Mouse (Mus musculus): Measurements from ENCODE around the gene Kif13a. TPM values are rescaled to one million over a fixed set of nuclear protein-coding genes. Genes with fewer than 3 reads are reported as not detected.
A peak's percentile ranks its signal among the peaks of the same experiment; 100 is the strongest.

Gene Kif13a
- polyA plus RNA-seq, 1 experiment = 10.7 TPM

DNA sequence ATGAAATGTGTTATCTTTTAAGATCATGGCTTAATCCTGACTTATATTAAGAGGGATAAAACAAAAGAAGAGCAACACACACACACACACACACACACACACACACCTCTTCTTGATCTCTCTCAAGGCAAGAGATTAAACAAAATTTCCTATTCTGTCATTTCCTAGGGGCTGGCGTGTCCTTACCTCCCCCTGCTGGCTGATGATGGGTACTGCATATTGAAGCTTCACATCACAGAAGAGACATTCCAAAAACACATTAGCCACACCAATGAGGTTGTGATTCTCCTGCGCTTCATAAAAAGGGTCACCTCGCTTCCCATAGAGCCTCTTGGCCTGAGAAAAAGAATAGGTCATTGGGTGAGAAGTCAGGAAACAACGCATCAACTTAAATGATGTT, 131.5 kb downstream of the Kif13a start:
- TF ChIP-seq POLR2A (IDR thresholded peaks at IDR 0.05; ENCODE audit: borderline replicate concordance, control insufficient read depth, low read depth, low read length) = no peak
- TF ChIP-seq CTCF (IDR thresholded peaks at IDR 0.05; ENCODE audit: control insufficient read depth, insufficient read depth, low read length) = peak; percentile 91
- Histone ChIP-seq H3K4me1 (ENCODE audit: control insufficient read depth, insufficient read depth, low read length) (no peaks in the 10 kb centered on the region; the same call in 1 of the 2 replicates), H3K4me3 (replicated peaks; ENCODE audit: control insufficient read depth, low read depth, low read length) (no peak overlapping the region), H3K27ac (ENCODE audit: control insufficient read depth, insufficient read depth, low read depth, low read length, poor library complexity) (no peak overlapping the region)
- 48% methylated on average over 4 of the region's 4 CpGs for WGBS

DNA sequence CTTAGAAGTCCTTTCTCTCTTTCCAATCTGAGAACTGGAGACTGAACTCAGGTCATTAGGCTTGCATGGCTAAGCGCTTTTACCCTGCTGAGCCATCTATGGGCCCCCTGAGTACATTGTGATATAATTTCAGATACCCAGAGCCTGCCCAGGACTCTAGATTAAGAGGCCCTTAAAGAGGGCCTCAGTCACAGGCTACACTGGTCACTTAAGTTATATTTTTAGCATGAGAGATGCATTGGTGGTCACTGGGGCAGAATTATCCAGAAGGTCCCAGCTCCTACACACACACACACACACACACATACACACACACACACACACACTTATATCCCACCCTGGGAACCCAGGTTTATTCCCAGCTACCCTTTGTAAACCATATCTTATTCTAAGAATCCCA, 133.3 kb downstream of the Kif13a start:
- TF ChIP-seq POLR2A (IDR thresholded peaks at IDR 0.05; ENCODE audit: borderline replicate concordance, control insufficient read depth, low read depth, low read length) (no peak), CTCF (IDR thresholded peaks at IDR 0.05; ENCODE audit: control insufficient read depth, insufficient read depth, low read length) (no peak)
- Histone ChIP-seq H3K27ac (ENCODE audit: control insufficient read depth, insufficient read depth, low read depth, low read length, poor library complexity) (no peak overlapping the region), H3K4me3 (replicated peaks; ENCODE audit: control insufficient read depth, low read depth, low read length) (no peak overlapping the region), H3K4me1 (ENCODE audit: control insufficient read depth, insufficient read depth, low read length) (no peaks in the 10 kb centered on the region; the same call in 1 of the 2 replicates)
- WGBS = 86% methylated on average over 1 of the region's 1 CpGs

DNA sequence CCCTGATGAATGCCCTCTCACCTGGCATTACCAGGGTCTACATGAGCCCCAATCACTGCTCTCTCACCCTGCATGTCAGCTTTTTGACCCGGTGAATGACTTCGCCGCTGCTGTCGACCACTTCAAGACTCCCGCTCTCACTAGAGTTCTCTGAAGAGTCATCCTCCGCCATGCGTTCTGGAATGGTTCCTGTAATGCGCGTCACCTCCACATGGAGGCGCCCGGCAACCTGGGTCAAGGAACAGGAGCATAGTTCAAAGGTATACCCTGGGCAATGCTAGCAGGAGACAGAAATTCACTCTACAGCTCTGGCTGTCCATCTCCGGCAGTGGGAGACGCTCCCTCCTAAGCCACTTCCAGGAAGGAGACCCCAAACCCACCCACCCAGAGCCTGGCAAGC, 135.8 kb downstream of the Kif13a start:
- WGBS = 87% methylated on average over 13 of the region's 13 CpGs
- TF ChIP-seq POLR2A (IDR thresholded peaks at IDR 0.05; ENCODE audit: borderline replicate concordance, control insufficient read depth, low read depth, low read length) (no peak), CTCF (IDR thresholded peaks at IDR 0.05; ENCODE audit: control insufficient read depth, insufficient read depth, low read length) (no peak)
- Histone ChIP-seq H3K4me1 (ENCODE audit: control insufficient read depth, insufficient read depth, low read length) (no peaks in the 10 kb centered on the region; the same call in 1 of the 2 replicates), H3K27ac (ENCODE audit: control insufficient read depth, insufficient read depth, low read depth, low read length, poor library complexity) (no peak overlapping the region), H3K4me3 (replicated peaks; ENCODE audit: control insufficient read depth, low read depth, low read length) (no peak overlapping the region)

DNA sequence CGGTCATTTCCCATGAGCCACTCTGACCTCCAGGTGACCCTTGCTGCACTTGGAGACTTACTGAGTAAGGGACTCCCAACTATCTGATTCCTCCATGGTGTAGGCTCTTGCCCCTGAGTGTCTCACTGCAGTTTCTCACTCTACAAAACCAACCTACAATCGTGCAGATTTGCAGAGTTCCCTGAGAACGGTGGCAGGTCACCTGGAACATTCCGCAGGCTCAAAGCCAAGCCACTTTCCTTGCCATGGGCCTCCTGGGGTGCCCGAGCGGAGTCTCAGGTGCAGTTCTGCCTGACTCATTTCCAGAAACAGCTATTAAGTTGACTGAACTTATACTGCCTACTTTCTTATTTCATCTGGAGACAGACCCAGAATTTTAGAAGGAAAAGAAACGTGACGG, 141.2 kb downstream of the Kif13a start:
- WGBS = 90% methylated on average over 8 of the region's 8 CpGs
- Histone ChIP-seq H3K4me3 (replicated peaks; ENCODE audit: control insufficient read depth, low read depth, low read length) (no peak overlapping the region), H3K4me1 (ENCODE audit: control insufficient read depth, insufficient read depth, low read length) (no peaks in the 10 kb centered on the region), H3K27ac (ENCODE audit: control insufficient read depth, insufficient read depth, low read depth, low read length, poor library complexity) (no peak overlapping the region)
- TF ChIP-seq CTCF (IDR thresholded peaks at IDR 0.05; ENCODE audit: control insufficient read depth, insufficient read depth, low read length) = no peak
- TF ChIP-seq POLR2A (IDR thresholded peaks at IDR 0.05; ENCODE audit: borderline replicate concordance, control insufficient read depth, low read depth, low read length) = no peak

DNA sequence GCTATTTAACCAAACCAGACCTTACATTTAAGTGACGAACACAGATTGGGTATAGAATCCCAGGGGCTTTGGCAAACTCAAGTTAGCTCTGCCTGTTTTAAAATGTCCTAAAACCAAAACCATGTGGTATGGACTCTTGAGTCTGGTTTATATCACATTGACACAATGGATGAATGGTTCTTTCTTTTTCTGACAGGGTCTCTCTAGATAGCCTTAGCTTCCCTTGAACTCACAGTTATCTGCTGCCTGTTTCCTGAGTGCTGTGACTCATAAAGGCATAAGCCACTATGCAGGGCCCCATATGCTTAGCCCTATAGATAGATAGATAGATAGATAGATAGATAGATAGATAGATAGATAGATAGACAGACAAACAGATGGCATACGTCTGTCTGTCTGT, 142.8 kb downstream of the Kif13a start:
- TF ChIP-seq CTCF (IDR thresholded peaks at IDR 0.05; ENCODE audit: control insufficient read depth, insufficient read depth, low read length) (no peak), POLR2A (IDR thresholded peaks at IDR 0.05; ENCODE audit: borderline replicate concordance, control insufficient read depth, low read depth, low read length) (no peak)
- no peaks in the 10 kb centered on the region for H3K4me1 ChIP-seq (ENCODE audit: control insufficient read depth, insufficient read depth, low read length)
- no peak overlapping the region for H3K27ac ChIP-seq (ENCODE audit: control insufficient read depth, insufficient read depth, low read depth, low read length, poor library complexity)
- 80% methylated on average over 2 of the region's 2 CpGs for WGBS
- no peak overlapping the region for H3K4me3 ChIP-seq (replicated peaks; ENCODE audit: control insufficient read depth, low read depth, low read length)

DNA sequence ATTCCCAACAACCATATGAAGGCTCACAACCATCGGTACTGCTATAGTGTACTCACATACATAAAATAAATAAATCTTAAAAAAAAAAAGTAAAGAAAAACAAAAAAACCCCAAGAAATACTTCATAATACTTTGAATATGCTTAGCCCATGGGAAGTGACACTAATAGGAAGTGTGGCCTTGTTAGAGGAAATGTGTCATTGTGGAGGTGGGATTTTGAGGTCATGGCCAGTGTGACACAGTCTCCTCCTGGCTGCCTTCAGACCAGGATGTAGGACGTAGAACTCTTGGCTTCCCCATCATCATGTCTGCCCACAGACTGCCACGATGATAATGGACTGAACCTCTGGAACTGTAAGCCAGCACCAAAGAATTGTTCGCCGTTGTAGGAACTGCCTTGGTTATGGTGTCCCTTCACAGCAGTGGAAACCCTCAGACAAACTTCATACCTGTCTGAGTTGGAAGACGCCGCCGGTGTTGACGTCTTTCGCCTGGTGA, 143.6 kb downstream of the Kif13a start:
- Histone ChIP-seq H3K27ac (ENCODE audit: control insufficient read depth, insufficient read depth, low read depth, low read length, poor library complexity) (no peak overlapping the region), H3K4me3 (replicated peaks; ENCODE audit: control insufficient read depth, low read depth, low read length) (no peak overlapping the region), H3K4me1 (ENCODE audit: control insufficient read depth, insufficient read depth, low read length) (no peaks in the 10 kb centered on the region)
- WGBS = 89% methylated on average over 10 of the region's 10 CpGs
- TF ChIP-seq POLR2A (IDR thresholded peaks at IDR 0.05; ENCODE audit: borderline replicate concordance, control insufficient read depth, low read depth, low read length) = no peak
- TF ChIP-seq CTCF (IDR thresholded peaks at IDR 0.05; ENCODE audit: control insufficient read depth, insufficient read depth, low read length) = no peak

DNA sequence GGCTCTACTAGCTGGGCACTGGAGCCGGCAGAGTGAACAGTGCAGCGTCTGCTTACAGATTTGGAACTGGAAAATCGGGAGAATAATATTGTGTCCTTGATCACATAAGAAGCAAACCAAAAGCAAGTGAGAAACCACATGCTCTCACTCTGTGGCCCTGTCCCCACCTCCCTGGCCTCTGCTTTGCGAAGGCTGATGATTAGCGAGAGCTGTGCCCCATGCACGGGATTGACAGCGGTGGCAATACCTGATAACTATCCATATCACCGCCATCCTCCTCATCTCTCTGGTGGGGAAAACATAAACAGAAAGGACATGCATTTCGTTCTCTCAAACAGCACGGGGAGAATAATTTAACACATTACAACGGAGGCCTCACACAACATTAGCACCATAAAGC, 149.3 kb downstream of the Kif13a start:
- no peak for TF ChIP-seq CTCF (IDR thresholded peaks at IDR 0.05; ENCODE audit: control insufficient read depth, insufficient read depth, low read length)
- TF ChIP-seq POLR2A (IDR thresholded peaks at IDR 0.05; ENCODE audit: borderline replicate concordance, control insufficient read depth, low read depth, low read length) = no peak
- WGBS = 82% methylated on average over 11 of the region's 11 CpGs
- H3K4me3 ChIP-seq (replicated peaks; ENCODE audit: control insufficient read depth, low read depth, low read length) = no peak overlapping the region
- no peak overlapping the region for H3K27ac ChIP-seq (ENCODE audit: control insufficient read depth, insufficient read depth, low read depth, low read length, poor library complexity)
- no peaks in the 10 kb centered on the region for H3K4me1 ChIP-seq (ENCODE audit: control insufficient read depth, insufficient read depth, low read length)

DNA sequence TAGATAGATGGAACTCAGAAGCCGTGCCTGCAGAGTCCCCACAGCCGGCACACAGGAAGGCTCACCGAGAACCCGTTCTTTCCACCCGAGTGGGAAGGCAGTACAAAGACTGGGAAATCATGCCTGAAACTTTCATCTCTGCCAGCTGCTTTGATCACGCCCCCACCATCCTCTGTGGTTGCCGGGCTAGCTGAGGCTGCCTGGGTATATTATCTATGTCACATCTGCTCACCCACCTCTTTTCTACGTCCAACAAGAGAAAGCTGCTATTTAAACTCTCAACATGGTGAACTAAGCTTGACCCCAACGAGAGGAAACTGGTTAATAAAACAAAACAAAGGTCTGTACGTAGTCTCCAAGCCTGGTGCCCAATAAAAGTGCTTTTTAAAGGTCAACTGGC, 149.8 kb downstream of the Kif13a start:
- TF ChIP-seq POLR2A (IDR thresholded peaks at IDR 0.05; ENCODE audit: borderline replicate concordance, control insufficient read depth, low read depth, low read length) = no peak
- no peak for TF ChIP-seq CTCF (IDR thresholded peaks at IDR 0.05; ENCODE audit: control insufficient read depth, insufficient read depth, low read length)
- Histone ChIP-seq H3K4me1 (ENCODE audit: control insufficient read depth, insufficient read depth, low read length) (no peaks in the 10 kb centered on the region), H3K27ac (ENCODE audit: control insufficient read depth, insufficient read depth, low read depth, low read length, poor library complexity) (no peak overlapping the region), H3K4me3 (replicated peaks; ENCODE audit: control insufficient read depth, low read depth, low read length) (no peak overlapping the region)
- 70% methylated on average over 10 of the region's 10 CpGs for WGBS

DNA sequence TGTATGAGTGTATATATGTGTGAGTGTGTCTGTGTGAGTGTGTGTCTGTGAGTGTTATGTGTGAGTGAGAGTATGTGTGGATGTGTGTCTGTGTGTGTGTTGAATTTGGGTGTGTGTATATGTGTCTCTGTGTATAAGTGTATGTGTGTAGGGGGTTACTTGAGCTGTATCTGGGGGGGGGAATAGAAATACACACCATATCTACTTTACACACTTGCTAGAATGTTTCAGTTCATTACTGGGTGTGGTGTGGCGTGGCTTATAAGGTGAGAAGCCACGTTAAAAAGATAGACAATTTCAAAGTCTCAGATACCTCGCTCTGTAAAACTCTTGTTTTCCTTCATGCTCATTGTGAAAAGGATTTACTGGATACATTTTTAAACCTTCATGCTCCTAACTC, 152.2 kb downstream of the Kif13a start:
- Histone ChIP-seq H3K27ac (ENCODE audit: control insufficient read depth, insufficient read depth, low read depth, low read length, poor library complexity) (no peak overlapping the region), H3K4me3 (replicated peaks; ENCODE audit: control insufficient read depth, low read depth, low read length) (no peak overlapping the region), H3K4me1 (ENCODE audit: control insufficient read depth, insufficient read depth, low read length) (no peaks in the 10 kb centered on the region)
- 72% methylated on average over 3 of the region's 3 CpGs for WGBS
- TF ChIP-seq CTCF (IDR thresholded peaks at IDR 0.05; ENCODE audit: control insufficient read depth, insufficient read depth, low read length) (no peak), POLR2A (IDR thresholded peaks at IDR 0.05; ENCODE audit: borderline replicate concordance, control insufficient read depth, low read depth, low read length) (no peak)

Measured in bone marrow, adult 2 months (tissue).